Mouse (Mus musculus) forebrain, embryonic 12.5 days (tissue): Measurements from ENCODE around the gene Ap1s2. TPM values are rescaled to one million over a fixed set of nuclear protein-coding genes. Genes with fewer than 3 reads are reported as not detected.

ENCODE experiments used
- polyA plus RNA-seq: library from polyadenylated mRNA; unstranded; fragments of >200 nt; fragmentation: Nextera tagmentation; extraction: Ambion mirVana; gene quantifications from 2 replicates; pipeline ENCODE4 v1.2.1, GENCODE M21; 2016

The Ap1s2 gene
- polyA plus RNA-seq, 1 experiment from 2014 or later = 48.3 TPM

Other genes starting within 250 kb of the Ap1s2 start
- gene Rnf138rt1, start 147.7 kb upstream of the Ap1s2 start, polyA plus RNA-seq = 0.55 and 0.89 TPM in 2 replicates
- 79.5 and 83.9 TPM in 2 replicates for gene Zrsr2, start 49.6 kb downstream of the Ap1s2 start, polyA plus RNA-seq
- gene Car5b, start 119.0 kb downstream of the Ap1s2 start, polyA plus RNA-seq = 0.19 and 0.42 TPM in 2 replicates
- 45.2 and 46.6 TPM in 2 replicates for gene Siah1b, start 167.5 kb downstream of the Ap1s2 start, polyA plus RNA-seq
- 0.15 TPM in 1 of 2 replicates, not detected in the other for gene Cltrn, start 179.8 kb downstream of the Ap1s2 start, polyA plus RNA-seq
- gene Ace2, start 230.3 kb downstream of the Ap1s2 start, polyA plus RNA-seq = 0.08 and 0.22 TPM in 2 replicates